Mouse (Mus musculus): ENCODE data around the gene Hmga1b. TPM values are rescaled to one million over a fixed set of nuclear protein-coding genes. Genes with fewer than 3 reads are reported as not detected.
"Not testable (repeated sequence)": the region's sequence is repeated elsewhere in the genome, so short reads cannot be mapped to it uniquely, and the experiment has no call there.

Hmga1b gene
- polyA plus RNA-seq, 1 experiment from 2014 or later, result 3.0 TPM

DNA sequence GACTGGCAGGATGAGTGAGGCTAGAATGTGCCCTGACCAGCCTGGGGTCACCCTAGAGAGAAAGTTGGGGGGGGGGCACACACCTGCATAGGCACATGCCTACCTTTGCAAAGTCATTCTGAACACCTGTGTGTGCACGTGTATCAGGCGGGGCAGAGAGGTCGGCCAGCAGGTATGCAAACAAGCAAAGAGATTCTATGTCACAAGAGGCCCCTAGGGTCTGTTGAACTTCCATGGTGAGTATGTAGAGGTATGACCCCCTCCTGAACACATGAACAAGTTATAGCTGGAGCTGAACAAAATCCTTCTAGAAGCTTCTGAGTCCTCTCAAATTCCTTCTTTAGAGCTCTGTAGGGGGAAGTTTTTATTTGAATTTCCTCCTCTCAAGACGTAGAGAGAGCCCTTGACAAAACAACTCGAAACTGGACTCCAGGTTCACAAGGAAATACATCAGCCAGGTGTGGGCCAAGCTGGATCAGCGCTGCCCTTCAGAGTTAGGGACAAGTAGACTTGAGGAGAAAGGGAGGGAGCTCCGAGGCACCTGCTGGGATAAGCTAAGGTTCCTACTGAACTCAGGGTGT is 18.4 kb upstream of the Hmga1b start:
- no peaks in the 10 kb centered on the region for H3K4me1 ChIP-seq (ENCODE audit: control insufficient read depth, insufficient read depth, low read length)
- ATAC-seq (ENCODE audit: low read depth) (peak; percentile 70; the same call in 1 of the 2 replicates), DNase-seq (ENCODE audit: low spot score) (peak; percentile 40)
- WGBS, result 67% methylated on average over 7 of the region's 7 CpGs
- H3K9ac ChIP-seq (ENCODE audit: low read depth, low read length), result no peak overlapping the region
- H3K27ac ChIP-seq (replicated peaks; ENCODE audit: low read depth, low read length), result no peak overlapping the region
- no peaks in the 10 kb centered on the region for H3K27me3 ChIP-seq (replicated peaks; ENCODE audit: control insufficient read depth, insufficient read depth, low read length)
- no peak overlapping the region for H3K4me2 ChIP-seq (ENCODE audit: low read depth, low read length)
- no peaks in the 10 kb centered on the region for H3K36me3 ChIP-seq (ENCODE audit: control insufficient read depth, insufficient read depth, low read length)
- H3K4me3 ChIP-seq (ENCODE audit: low read depth, low read length), result no peak overlapping the region
- no peaks in the 10 kb centered on the region for H3K9me3 ChIP-seq (ENCODE audit: control insufficient read depth, low read length)

DNA sequence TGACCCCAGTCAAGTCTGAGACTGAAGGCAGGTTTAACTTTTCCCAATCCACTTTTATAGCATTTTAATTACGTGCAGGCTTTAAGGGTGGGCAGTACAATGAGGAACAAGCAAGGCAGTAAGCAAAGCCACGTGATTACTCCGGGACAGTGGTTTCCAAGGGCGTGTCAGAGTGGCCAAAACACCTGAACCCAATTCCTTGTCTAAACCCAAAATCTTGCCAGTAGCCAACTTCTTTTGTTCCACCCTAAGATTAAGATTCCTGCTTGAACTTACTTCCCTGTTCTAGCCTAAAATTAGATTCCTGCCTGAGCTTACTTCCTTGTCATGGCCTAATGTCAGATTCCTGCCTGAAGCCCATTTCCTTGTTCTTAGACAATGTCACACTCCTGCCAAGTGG is 14.6 kb upstream of the Hmga1b start:
- no peak overlapping the region for H3K27ac ChIP-seq (replicated peaks; ENCODE audit: low read depth, low read length)
- H3K9ac ChIP-seq (ENCODE audit: low read depth, low read length), result no peak overlapping the region
- H3K9me3 ChIP-seq (ENCODE audit: control insufficient read depth, low read length), result no peaks in the 10 kb centered on the region
- no peak overlapping the region for H3K4me3 ChIP-seq (ENCODE audit: low read depth, low read length)
- H3K4me1 ChIP-seq (ENCODE audit: control insufficient read depth, insufficient read depth, low read length), result no peaks in the 10 kb centered on the region
- H3K4me2 ChIP-seq (ENCODE audit: low read depth, low read length), result no peak overlapping the region
- ATAC-seq (ENCODE audit: low read depth), result 0 out of 2 replicates have a peak, but pooled peaks have one; percentile 22
- H3K36me3 ChIP-seq (ENCODE audit: control insufficient read depth, insufficient read depth, low read length), result no peaks in the 10 kb centered on the region
- no peak for DNase-seq (ENCODE audit: low spot score)
- H3K27me3 ChIP-seq (replicated peaks; ENCODE audit: control insufficient read depth, insufficient read depth, low read length), result no peaks in the 10 kb centered on the region
- 80% methylated on average over 4 of the region's 4 CpGs for whole genome bisulfite sequencing

DNA sequence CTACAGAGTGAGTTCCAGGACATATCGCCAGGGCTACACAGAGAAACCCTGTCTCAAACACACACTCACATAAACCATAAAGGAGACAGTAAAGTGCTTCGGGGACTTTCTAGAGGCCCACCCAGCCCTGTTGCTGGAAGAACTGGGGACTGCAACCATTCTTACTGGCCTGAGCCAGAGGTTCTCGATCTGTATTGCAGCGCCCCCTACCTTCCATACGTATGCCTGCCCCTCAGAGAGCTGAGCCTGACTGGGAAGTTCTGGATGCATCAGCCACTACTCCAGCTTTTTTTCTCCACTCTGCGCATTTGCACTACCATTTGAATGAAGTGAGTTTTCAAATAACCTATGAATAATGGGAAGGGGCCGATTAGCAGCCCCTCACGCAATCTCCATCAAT is 13.2 kb upstream of the Hmga1b start:
- no peaks in the 10 kb centered on the region for H3K36me3 ChIP-seq (ENCODE audit: control insufficient read depth, insufficient read depth, low read length)
- no peak for ATAC-seq (ENCODE audit: low read depth)
- H3K4me2 ChIP-seq (ENCODE audit: low read depth, low read length), result no peak overlapping the region
- no peak overlapping the region for H3K4me3 ChIP-seq (ENCODE audit: low read depth, low read length)
- no peaks in the 10 kb centered on the region for H3K9me3 ChIP-seq (ENCODE audit: control insufficient read depth, low read length)
- DNase-seq (ENCODE audit: low spot score), result no peak
- H3K9ac ChIP-seq (ENCODE audit: low read depth, low read length), result no peak overlapping the region
- no peaks in the 10 kb centered on the region for H3K27me3 ChIP-seq (replicated peaks; ENCODE audit: control insufficient read depth, insufficient read depth, low read length)
- 61% methylated on average over 8 of the region's 8 CpGs for WGBS
- H3K4me1 ChIP-seq (ENCODE audit: control insufficient read depth, insufficient read depth, low read length), result no peaks in the 10 kb centered on the region
- H3K27ac ChIP-seq (replicated peaks; ENCODE audit: low read depth, low read length), result no peak overlapping the region

DNA sequence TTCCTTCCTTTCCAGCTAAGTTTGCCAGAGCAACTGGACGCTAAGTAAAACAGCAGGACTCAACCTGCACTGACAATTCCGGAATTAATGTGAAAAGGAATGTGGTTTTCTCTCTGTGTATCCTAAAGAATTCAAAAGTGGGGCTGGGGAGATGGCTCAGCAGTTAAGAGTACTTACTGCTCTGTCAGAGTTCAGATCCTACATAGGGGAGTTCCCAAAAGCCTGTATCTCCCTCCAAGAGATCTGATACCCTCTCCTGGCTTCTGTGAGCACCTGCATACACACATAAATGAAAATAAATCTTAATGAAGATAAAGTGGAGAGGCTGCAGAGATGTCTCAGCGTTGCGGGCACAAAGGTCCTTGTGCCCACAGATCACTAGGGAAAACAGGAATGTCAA is 11.0 kb upstream of the Hmga1b start:
- no peaks in the 10 kb centered on the region for H3K4me1 ChIP-seq (ENCODE audit: control insufficient read depth, insufficient read depth, low read length)
- WGBS, result 57% methylated on average over 4 of the region's 4 CpGs
- H3K27ac ChIP-seq (replicated peaks; ENCODE audit: low read depth, low read length), result no peak overlapping the region

DNA sequence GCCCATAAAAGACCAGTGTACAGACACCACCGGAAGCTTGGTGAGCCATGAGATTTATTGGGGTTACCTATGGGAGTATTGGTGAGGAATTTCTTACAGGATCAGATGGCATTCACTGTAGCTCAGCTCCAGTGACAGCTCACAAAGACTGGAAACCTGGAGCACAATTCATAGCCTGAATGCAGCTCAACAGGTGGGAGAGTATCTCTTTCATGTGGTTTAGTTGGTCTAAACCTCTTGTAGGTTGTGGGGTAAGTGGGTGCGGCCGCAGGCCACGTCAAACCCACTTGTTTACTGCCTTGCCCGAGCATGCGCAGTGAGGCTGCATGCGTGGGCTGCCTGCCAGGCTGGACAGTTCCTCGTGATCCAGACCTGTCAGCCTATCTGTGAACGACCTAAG is 2.4 kb upstream of the Hmga1b start:
- Histone ChIP-seq H3K4me2 (ENCODE audit: low read depth, low read length) (no peak overlapping the region), H3K36me3 (ENCODE audit: control insufficient read depth, insufficient read depth, low read length) (no peaks in the 10 kb centered on the region), H3K9ac (ENCODE audit: low read depth, low read length) (no peak overlapping the region), H3K27me3 (replicated peaks; ENCODE audit: control insufficient read depth, insufficient read depth, low read length) (peaks cover 8% of the 10 kb centered on the region; the same call in 1 of the 2 replicates), H3K4me1 (ENCODE audit: control insufficient read depth, insufficient read depth, low read length) (no peaks in the 10 kb centered on the region), H3K27ac (replicated peaks; ENCODE audit: low read depth, low read length) (no peak overlapping the region), H3K9me3 (ENCODE audit: control insufficient read depth, low read length) (peaks cover 18% of the 10 kb centered on the region), H3K4me3 (ENCODE audit: low read depth, low read length) (no peak overlapping the region)
- WGBS, result 81% methylated on average over 9 of the region's 9 CpGs
- DNase-seq (ENCODE audit: low spot score), result no peak
- ATAC-seq (ENCODE audit: low read depth), result no peak

More for the DNA sequence above, 11.0 kb upstream of the Hmga1b start:
- H3K9me3 ChIP-seq (ENCODE audit: control insufficient read depth, low read length), result no peaks in the 10 kb centered on the region
- no peak overlapping the region for H3K4me2 ChIP-seq (ENCODE audit: low read depth, low read length)
- H3K9ac ChIP-seq (ENCODE audit: low read depth, low read length), result no peak overlapping the region
- ATAC-seq (ENCODE audit: low read depth), result no peak
- H3K4me3 ChIP-seq (ENCODE audit: low read depth, low read length), result no peak overlapping the region
- no peaks in the 10 kb centered on the region for H3K27me3 ChIP-seq (replicated peaks; ENCODE audit: control insufficient read depth, insufficient read depth, low read length)
- H3K36me3 ChIP-seq (ENCODE audit: control insufficient read depth, insufficient read depth, low read length), result no peaks in the 10 kb centered on the region
- DNase-seq (ENCODE audit: low spot score), result no peak

DNA sequence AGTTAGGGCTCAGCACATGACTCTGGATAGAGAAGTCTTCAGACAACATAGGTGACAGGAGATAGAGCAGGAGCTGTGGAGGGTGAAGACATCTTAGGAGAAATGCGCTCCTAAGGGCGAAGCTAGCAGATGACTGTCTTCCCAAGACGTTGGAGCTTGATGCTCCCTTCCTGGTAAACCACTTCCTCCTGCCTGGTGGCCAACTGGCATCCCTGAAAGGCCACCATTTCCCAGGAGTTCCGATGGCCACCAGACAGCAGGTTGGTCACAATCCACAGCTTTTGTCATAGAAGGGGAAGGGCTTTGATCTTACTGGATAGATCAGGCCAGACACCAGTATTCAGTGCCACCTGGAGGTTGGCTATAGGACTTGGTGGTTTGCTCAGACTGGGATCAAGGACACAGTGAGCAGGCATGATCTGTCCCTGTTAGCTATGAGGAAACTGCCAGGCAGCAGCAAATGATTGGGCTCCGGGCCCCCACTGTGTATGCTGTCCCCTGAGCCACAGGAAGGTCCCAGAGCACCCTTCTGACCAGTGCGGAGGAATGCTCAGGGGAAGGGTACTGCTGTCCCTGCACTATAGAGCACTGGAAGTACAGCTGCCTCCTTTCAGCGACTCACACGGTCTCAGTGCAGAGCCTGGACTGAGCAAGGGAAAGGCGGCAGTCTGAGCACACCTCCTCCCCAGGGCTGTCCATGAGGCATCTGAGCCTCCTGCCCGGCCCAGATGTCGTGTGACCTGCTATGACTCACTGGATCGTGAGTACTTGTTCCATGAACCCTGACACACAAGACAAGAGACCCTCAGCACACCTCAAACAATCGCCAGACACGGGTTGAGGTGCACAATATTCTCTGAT is 553 bp upstream of the Hmga1b start:
- Histone ChIP-seq H3K27me3 (replicated peaks; ENCODE audit: control insufficient read depth, insufficient read depth, low read length) (peaks cover 8% of the 10 kb centered on the region; the same call in 1 of the 2 replicates), H3K4me1 (ENCODE audit: control insufficient read depth, insufficient read depth, low read length) (no peaks in the 10 kb centered on the region), H3K9me3 (ENCODE audit: control insufficient read depth, low read length) (peaks cover 18% of the 10 kb centered on the region), H3K4me3 (ENCODE audit: low read depth, low read length) (no peak overlapping the region), H3K9ac (ENCODE audit: low read depth, low read length) (no peak overlapping the region), H3K36me3 (ENCODE audit: control insufficient read depth, insufficient read depth, low read length) (no peaks in the 10 kb centered on the region), H3K4me2 (ENCODE audit: low read depth, low read length) (peak overlapping the region; percentile 28; the same call in 1 of the 2 replicates), H3K27ac (replicated peaks; ENCODE audit: low read depth, low read length) (no peak overlapping the region)
- ATAC-seq (ENCODE audit: low read depth) (no peak), DNase-seq (ENCODE audit: low spot score) (no peak)
- 65% methylated on average over 14 of the region's 14 CpGs for WGBS

DNA sequence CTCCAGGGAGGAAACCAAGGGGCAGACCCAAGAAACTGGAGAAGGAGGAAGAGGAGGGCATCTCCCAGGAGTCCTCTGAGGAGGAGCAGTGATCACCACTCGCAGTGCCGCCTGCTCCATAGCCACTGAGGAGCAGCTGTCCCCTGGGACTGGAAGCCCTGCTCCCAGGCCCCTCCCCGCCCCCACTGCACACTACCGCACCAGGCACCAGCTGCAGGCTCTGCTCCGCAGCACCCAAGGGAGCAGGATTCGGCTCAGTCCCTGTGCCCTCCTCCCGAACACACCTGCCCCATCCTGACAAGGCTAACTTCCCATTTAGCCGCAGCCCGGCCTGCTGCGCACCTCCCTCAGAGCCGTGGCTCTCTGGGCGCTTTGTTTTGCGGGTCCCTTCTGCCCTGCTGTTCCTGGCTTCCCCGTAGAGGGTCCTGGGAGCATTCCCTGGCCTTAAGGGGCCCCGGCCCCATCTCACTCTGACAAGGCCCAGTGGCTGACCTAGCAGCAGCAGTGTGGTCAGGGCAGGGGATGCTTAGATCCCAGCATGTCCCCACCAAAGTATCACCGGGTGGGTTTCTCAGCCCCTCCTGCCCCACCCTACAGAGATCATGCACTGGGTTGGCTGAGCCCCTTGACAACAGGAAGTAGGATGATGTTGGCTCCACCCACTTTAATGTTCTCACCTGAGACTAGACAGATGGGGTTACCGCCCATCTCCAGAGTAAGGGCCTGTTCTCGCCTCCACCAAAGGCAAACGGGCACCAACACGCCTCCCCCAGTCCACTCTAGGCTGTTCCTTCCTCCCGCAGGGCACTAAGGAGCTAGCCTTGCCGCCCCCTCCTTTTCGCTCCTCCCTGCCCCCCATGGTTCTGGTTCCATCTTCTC is 766 bp downstream of the Hmga1b start:
- H3K27ac ChIP-seq (replicated peaks; ENCODE audit: low read depth, low read length); H3K4me1 ChIP-seq (ENCODE audit: control insufficient read depth, insufficient read depth, low read length); H3K9ac ChIP-seq (ENCODE audit: low read depth, low read length); H3K4me3 ChIP-seq (ENCODE audit: low read depth, low read length); H3K9me3 ChIP-seq (ENCODE audit: control insufficient read depth, low read length); H3K36me3 ChIP-seq (ENCODE audit: control insufficient read depth, insufficient read depth, low read length); DNase-seq (ENCODE audit: low spot score); H3K27me3 ChIP-seq (replicated peaks; ENCODE audit: control insufficient read depth, insufficient read depth, low read length): not testable (repeated sequence)
- peak; percentile 80 for ATAC-seq (ENCODE audit: low read depth)
- peak overlapping the region; percentile 28 for H3K4me2 ChIP-seq (ENCODE audit: low read depth, low read length)
- WGBS, result no CpG with 5 or more reads among the region's 23 CpGs

DNA sequence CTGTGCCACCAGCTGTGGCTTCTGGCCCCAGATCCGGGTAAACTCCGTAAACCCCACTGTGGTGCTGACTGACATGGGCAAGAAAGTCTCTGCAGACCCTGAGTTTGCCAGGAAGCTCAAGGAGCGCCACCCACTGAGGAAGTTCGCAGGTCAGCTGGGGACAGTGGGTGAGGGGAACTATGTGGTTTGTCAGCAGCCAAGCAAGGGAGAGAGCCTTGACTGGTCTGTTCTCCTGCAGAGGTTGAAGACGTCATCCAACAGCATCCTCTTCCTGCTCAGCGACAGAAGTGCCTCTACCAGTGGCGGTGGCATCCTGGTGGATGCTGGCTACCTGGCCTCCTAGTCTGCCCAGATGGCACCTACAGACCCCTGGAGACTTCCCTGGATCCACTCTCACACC is 4.4 kb downstream of the Hmga1b start:
- H3K36me3 ChIP-seq (ENCODE audit: control insufficient read depth, insufficient read depth, low read length); ATAC-seq (ENCODE audit: low read depth); H3K4me1 ChIP-seq (ENCODE audit: control insufficient read depth, insufficient read depth, low read length); DNase-seq (ENCODE audit: low spot score); H3K4me2 ChIP-seq (ENCODE audit: low read depth, low read length); H3K27ac ChIP-seq (replicated peaks; ENCODE audit: low read depth, low read length); H3K9me3 ChIP-seq (ENCODE audit: control insufficient read depth, low read length); H3K9ac ChIP-seq (ENCODE audit: low read depth, low read length); H3K4me3 ChIP-seq (ENCODE audit: low read depth, low read length); H3K27me3 ChIP-seq (replicated peaks; ENCODE audit: control insufficient read depth, insufficient read depth, low read length): not testable (repeated sequence)
- 60% methylated on average over 1 of the region's 7 CpGs for WGBS

Measured in embryonic facial prominence, embryonic 14.5 days (tissue).